Mouse (Mus musculus) left cerebral cortex, postnatal 4 days (tissue): ENCODE measurements at regions not wholly inside any gene's neighbourhood (a gene's known extent, or its start where the extent isn't known, plus 50 kb on each side); places are given as distances from the start of the nearest gene placed in this dataset.
"Not testable (repeated sequence)": the region's sequence is repeated elsewhere in the genome, so short reads cannot be mapped to it uniquely, and the experiment has no call there.

Experiments used
- DNase-seq: peaks from one replicate; pipeline ENCODE4 v3.0.0-alpha.2; 2022
- intact Hi-C: fragments of 180-260 bp; cut with DNase I; formaldehyde crosslinking; loops from one replicate; pipeline ENCODE4 v1.15.1; 2025

- intact Hi-C loops = no loop called here
- DNase-seq = no peak
Measured at GRCm38 (mm10) chr14:71672481-71672880, 819.2 kb downstream of the Gm9195 start.

DNA sequence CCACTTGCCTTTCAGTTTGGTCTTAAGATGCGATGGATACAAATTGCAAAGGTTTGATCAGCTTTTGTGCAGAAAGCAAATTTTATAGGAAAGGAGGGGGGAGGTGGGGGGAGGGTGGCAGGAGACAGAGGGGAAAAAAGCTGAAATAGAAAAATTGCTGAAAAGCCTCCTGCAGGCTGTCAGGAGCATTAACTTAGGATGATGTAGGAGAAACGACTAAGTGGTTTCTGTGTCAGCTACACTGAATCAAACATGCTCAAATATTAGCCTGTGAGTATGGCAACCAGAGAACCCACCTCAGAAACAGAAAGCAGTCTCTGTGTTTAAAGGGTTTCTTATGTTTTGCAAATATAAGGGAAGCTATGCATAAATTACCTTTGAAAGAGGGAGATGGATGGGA lies 819.6 kb downstream of the Gm9195 start:
- DNase-seq = no peak
- intact Hi-C loops = loop anchor here (2.0 kb wide), 1 partner anchor 777 kb away; no protein-coding TSS in a partner anchor

- peak; percentile 76 for DNase-seq
- intact Hi-C loops = loop anchor here (2.0 kb wide), 1 partner anchor 776 kb away; no protein-coding TSS in a partner anchor
Measured at GRCm38 (mm10) chr14:71670435-71670834, 821.2 kb downstream of the Gm9195 start.

- intact Hi-C loops = no loop called here
- no peak for DNase-seq
Measured at GRCm38 (mm10) chr14:71666656-71667055, 825.0 kb downstream of the Gm9195 start.

GRCm38 (mm10) chr14:71660166-71660565 lies 831.5 kb downstream of the Gm9195 start:
- intact Hi-C loops = no loop called here
- no peak for DNase-seq

- DNase-seq = no peak
- intact Hi-C loops = no loop called here
Measured at GRCm38 (mm10) chr14:71654785-71655627, 836.6 kb downstream of the Gm9195 start.

DNA sequence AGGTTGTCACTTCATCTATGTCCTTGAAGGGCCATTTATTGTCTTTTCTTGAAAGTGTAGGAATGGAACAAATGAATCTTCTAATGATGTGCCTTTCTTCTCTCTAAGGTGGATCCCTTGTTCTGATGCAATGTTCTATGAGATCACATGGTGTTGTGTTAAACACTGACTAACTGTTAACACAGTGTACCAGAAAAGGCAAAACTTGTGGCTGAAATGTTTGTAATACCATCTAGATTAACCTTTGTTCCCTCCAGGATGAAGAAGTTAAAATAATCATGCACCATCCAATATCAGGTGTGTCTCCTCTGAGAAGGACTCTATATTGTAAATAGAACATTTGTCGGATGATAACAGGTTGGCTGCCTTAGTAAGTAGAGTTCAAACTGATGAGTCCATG lies 849.1 kb downstream of the Gm9195 start:
- intact Hi-C loops = no loop called here
- DNase-seq = no peak

GRCm38 (mm10) chr14:71639083-71639482 lies 852.6 kb downstream of the Gm9195 start:
- intact Hi-C loops = no loop called here
- no peak for DNase-seq

DNA sequence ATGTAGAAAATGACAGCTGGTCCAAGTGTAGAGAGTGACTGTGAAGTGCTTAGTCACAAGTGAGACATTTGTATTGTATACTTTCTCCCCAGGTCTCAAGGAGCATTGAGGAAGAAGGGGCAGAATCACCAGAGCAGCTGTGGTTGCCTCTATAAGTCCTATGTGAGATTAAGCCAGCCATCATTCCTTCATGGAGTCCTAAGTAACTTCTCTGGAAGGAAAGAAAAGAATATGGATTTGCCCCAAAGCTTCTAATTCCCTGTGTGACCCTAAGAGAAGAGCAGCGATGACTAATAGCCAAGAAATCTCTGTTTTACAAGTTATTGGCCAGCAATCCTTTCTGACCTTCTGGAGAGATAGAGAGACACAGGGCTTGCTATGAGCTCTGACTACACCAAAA lies 856.5 kb downstream of the Gm9195 start:
- intact Hi-C loops = no loop called here
- DNase-seq = no peak

- DNase-seq = no peak
- intact Hi-C loops = no loop called here
Measured at GRCm38 (mm10) chr14:71609698-71610301, 881.8 kb downstream of the Gm9195 start.

GRCm38 (mm10) chr14:71603710-71604109 lies 887.9 kb downstream of the Gm9195 start:
- DNase-seq = no peak
- intact Hi-C loops = no loop called here

- intact Hi-C loops = no loop called here
- DNase-seq = no peak
Measured at GRCm38 (mm10) chr14:71597859-71598258, 893.8 kb downstream of the Gm9195 start.

DNA sequence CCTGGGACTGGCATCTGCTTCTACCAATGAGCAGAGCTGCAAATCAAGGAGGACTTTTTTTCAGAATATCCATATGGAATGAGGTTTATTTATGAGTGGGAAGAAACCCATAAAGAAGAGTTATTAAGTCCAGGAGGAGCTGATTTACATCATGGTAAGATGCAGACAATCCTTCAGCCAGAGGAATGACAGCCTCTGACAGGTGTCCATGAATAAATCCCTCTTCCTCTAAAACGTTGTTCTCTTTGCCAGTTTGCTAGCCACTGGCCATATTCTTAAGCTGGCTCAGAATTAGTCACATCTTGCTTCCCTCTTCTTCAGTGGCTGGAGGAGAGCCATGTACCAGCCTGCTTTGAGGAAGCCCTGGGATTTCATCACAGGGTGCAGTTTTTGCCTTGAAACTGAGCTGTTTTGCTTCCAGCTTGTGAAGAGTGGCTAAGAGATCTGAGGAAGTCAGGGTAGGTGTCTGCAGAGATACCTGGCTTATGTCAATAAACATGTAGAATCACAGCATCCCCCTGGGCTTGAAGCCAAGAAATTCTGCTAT lies 902.9 kb downstream of the Gm9195 start:
- intact Hi-C loops = no loop called here
- DNase-seq = no peak

GRCm38 (mm10) chr14:71588006-71588405 lies 903.6 kb downstream of the Gm9195 start:
- intact Hi-C loops = no loop called here
- DNase-seq = no peak

DNA sequence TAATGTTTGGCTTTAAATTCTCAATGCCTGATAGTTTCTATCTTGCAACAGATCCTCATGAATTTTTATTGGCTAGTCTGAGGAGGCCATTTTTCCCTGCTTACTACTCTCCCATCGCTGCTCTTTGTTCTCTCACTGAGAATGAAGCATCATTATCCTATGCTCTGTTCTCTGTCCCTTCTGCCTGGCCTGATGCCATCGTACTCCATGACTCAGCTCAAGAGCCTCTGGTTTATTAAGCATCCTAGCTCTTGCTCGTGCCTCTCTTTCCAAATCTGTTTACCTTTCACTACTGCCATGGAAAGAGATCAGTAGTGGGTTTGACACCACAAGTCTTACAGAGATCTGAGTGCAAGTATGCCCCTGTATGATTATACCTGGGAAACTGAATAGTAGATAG lies 926.8 kb downstream of the Gm9195 start:
- intact Hi-C loops = no loop called here
- DNase-seq = no peak

DNA sequence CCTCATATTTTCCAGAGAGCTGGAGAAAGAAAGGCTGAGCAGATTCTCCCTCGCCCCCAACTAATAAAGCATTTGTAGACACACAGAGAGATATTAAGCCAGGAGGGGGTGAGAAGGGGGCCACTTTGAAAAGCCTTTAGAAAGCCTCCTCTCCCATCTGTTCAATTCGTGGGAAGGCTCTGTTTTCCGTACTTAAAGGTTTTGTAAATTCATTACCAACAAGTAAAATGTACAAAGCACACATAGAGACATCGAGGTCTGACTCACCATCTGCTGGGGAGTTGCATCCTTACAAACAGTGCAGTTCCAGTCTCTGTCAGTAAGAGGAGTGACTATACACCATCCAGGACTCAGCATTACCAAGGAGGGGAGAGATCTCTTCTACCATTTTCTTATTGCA lies 929.7 kb downstream of the Gm9195 start:
- DNase-seq = no peak
- intact Hi-C loops = no loop called here

DNA sequence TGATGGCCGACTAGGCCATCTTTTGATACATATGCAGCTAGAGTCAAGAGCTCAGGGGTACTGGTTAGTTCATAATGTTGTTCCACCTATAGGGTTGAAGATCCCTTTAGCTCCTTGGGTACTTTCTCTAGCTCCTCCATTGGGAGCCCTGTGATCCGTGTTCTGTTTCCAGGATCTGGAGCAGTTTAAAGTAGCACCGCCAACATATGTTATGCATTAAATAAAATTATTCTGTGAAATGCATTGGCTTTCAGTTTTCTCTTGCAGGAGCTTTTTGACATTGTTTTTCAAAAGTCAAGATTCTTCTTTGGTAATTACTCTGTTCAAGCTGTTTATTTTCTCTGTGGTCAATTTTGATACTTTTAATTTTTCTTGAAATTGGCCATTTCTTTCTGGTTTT lies 937.3 kb downstream of the Gm9195 start:
- DNase-seq, intact Hi-C loops: not testable (repeated sequence)

- DNase-seq = no peak
- intact Hi-C loops = no loop called here
Measured at GRCm38 (mm10) chr14:71543580-71543979, 943.9 kb upstream of the Fam160b2 start.

GRCm38 (mm10) chr14:71532074-71532659 lies 932.5 kb upstream of the Fam160b2 start:
- DNase-seq = no peak
- intact Hi-C loops = no loop called here

DNA sequence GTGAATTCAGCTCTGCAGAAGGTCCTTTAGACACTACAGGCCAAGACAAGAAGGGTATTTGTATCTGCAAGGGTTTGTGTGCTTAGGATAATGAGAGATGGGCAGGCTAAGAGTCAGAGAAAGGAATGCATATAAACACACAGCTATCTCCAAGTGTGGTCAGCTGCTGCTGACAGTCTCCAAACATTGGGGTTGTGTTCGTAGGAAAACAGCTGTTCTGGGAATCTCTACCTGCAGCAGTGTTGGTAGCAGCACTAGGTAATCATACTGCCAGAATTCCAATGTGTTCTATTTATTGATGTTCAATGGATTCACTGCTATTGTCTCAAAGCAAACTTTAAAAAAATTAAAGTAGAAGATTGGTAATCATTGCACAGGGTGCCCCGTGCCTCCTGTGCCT lies 931.7 kb upstream of the Fam160b2 start:
- DNase-seq = no peak
- intact Hi-C loops = no loop called here

GRCm38 (mm10) chr14:71530421-71530820 lies 930.8 kb upstream of the Fam160b2 start:
- no peak for DNase-seq
- intact Hi-C loops = no loop called here

- intact Hi-C loops = no loop called here
- peak; percentile 13 for DNase-seq
Measured at GRCm38 (mm10) chr14:71518541-71518940, 918.9 kb upstream of the Fam160b2 start.
